Mouse (Mus musculus) embryonic facial prominence, embryonic 12.5 days (tissue): ENCODE data around the gene Gpr137c. TPM values are rescaled to one million over a fixed set of nuclear protein-coding genes. Genes with fewer than 3 reads are reported as not detected.

Experiments used
- ATAC-seq: fragments of 200-750 bp; cut with Nextera tagmentation; 2 replicates; pipeline ENCODE4 v1.8.0; 2017; ENCODE audit not compliant: insufficient number of reproducible peaks, insufficient read depth, low FRiP score, low TSS enrichment
- H3K27ac ChIP-seq: fragments of 300-500 bp; sonication (generic); 2 replicates; pipeline ENCODE4 v1.5.1; 2016; ENCODE audit warnings: mild to moderate bottlenecking
- H3K27me3 ChIP-seq: fragments of 300-500 bp; sonication (generic); 2 replicates; pipeline ENCODE4 v1.6.1; 2016; ENCODE audit warnings: mild to moderate bottlenecking, moderate library complexity
- H3K36me3 ChIP-seq: fragments of 300-500 bp; sonication (generic); 2 replicates; pipeline ENCODE4 v1.6.1; 2016; ENCODE audit warnings: mild to moderate bottlenecking
- H3K4me1 ChIP-seq: fragments of 300-500 bp; sonication (generic); 2 replicates; pipeline ENCODE4 v1.6.1; 2016
- H3K4me2 ChIP-seq: fragments of 300-500 bp; sonication (generic); replicated peaks from 2 replicates; pipeline ENCODE4 v1.6.1; 2016; ENCODE audit warnings: mild to moderate bottlenecking, moderate library complexity
- H3K4me3 ChIP-seq: fragments of 300-500 bp; sonication (generic); 2 replicates; pipeline ENCODE4 v1.5.1; 2016; ENCODE audit warnings: mild to moderate bottlenecking
- H3K9ac ChIP-seq: fragments of 300-500 bp; sonication (generic); 2 replicates; pipeline ENCODE4 v1.6.1; 2016; ENCODE audit warnings: mild to moderate bottlenecking, moderate library complexity
- H3K9me3 ChIP-seq: fragments of 300-500 bp; sonication (generic); 2 replicates; pipeline ENCODE4 v1.6.1; 2016; ENCODE audit warnings: mild to moderate bottlenecking, moderate library complexity
- WGBS: fragments of 180-500 bp; shearing (Covaris S2); methylation state at CpG from one replicate; pipeline ENCODE4 v1.1.7; 2016; 5-methylcytosine and 5-hydroxymethylcytosine counted together
- polyA plus RNA-seq: library from polyadenylated mRNA; unstranded; fragments of >200 nt; fragmentation: Nextera tagmentation; extraction: Ambion mirVana; gene quantifications from 2 replicates; pipeline ENCODE4 v1.2.1, GENCODE M21; 2016

The Gpr137c gene
- 5.5 and 5.8 TPM in 2 replicates for polyA plus RNA-seq

DNA sequence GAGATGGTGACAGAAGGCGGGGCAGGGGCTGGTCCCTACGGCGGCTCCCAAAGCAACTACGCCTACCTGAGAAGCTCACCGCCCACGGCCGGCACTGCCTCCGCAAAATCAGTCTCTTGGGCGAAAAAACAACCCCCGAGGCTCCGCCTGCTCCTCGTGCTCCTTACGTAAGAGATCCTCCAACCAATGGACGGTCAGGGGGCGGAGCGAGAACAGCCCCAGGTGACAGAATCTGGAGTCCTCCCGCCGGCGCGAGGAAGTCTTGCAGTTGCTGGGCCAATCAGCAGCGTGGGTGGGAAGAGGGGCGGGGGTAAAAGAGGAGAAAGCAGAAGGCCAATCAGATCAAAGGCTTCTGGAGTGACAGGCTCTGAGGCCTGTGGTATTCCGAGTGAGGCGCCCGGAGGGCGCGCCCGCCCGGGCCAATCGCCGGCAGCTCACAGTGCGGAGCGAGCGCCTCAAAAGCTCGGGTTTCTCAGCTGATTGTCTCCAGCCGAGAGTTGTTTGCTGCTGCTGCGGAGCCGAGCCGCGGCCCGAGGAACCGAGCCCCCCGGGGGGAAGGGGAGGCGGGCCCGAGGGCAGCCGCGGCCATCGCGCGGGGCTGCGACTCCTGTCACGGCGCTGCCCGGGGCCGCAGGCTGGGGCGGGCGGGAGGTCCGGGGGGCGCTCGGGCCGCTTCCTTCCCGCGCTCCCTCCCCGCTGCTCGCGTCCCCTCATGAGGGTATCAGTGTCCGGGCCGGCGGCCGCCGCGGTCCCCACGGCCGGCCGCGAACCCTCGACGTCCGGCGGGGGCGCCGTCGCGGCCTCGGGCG is at the start of gene Gpr137c:
Gpr137c (plus strand) TSS at position 437 of the 809 bp plus-strand sequence.
- Histone ChIP-seq H3K27me3 (no peaks in the 10 kb centered on the region), H3K4me1 (peaks cover 6% of the 10 kb centered on the region; the same call in 1 of the 2 replicates), H3K27ac (peak within 1 kb of the TSS; percentile 94), H3K4me3 (peak within 1 kb of the TSS; percentile 71), H3K4me2 (peak within 1 kb of the TSS; percentile 88), H3K36me3 (no peaks in the 10 kb centered on the region), H3K9ac (peak within 1 kb of the TSS; percentile 87), H3K9me3 (no peaks in the 10 kb centered on the region)
- WGBS: under 1% methylated on average over 75 of the region's 86 CpGs
- peak; percentile 100 for ATAC-seq

DNA sequence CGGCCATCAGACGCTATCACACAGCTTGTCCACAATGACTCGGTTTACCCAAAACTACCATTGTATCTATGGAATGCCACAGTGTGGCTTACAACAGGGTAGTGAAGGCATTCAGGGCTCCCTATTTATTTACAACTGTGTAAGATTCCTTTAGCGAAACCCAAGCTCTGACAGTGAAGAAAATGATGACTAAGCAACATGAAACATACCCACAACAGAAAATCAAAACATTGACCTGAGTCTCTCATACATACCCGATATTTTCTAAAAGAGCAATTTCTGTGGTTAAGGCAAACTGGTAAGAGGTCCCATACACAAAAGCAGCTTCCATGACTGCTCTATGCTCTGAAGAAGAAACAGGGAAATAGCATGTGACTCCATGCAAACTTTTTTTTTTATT is 47.3 kb upstream of the Gpr137c start:
- H3K4me1 ChIP-seq: 0 out of 2 replicates have a peak, but pooled peaks cover 8% of the 10 kb centered on the region
- no peaks in the 10 kb centered on the region for H3K27me3 ChIP-seq
- no peak overlapping the region for H3K27ac ChIP-seq
- no peak overlapping the region for H3K4me3 ChIP-seq
- ATAC-seq: no peak
- no peak overlapping the region for H3K4me2 ChIP-seq
- no peaks in the 10 kb centered on the region for H3K9me3 ChIP-seq
- 96% methylated on average over 5 of the region's 5 CpGs for WGBS
- H3K9ac ChIP-seq: no peak overlapping the region
- H3K36me3 ChIP-seq: no peaks in the 10 kb centered on the region

GRCm38 (mm10) chr14:45175012-45175740 is 44.3 kb upstream of the Gpr137c start:
- H3K9ac ChIP-seq: no peak overlapping the region
- no peaks in the 10 kb centered on the region for H3K9me3 ChIP-seq
- ATAC-seq: no peak
- H3K4me2 ChIP-seq: no peak overlapping the region
- WGBS: 84% methylated on average over 14 of the region's 14 CpGs
- no peak overlapping the region for H3K4me3 ChIP-seq
- H3K36me3 ChIP-seq: no peaks in the 10 kb centered on the region
- no peak overlapping the region for H3K27ac ChIP-seq
- no peaks in the 10 kb centered on the region for H3K27me3 ChIP-seq
- 0 out of 2 replicates have a peak, but pooled peaks cover 8% of the 10 kb centered on the region for H3K4me1 ChIP-seq

GRCm38 (mm10) chr14:45179186-45179585 is 40.3 kb upstream of the Gpr137c start:
- 0 out of 2 replicates have a peak, but pooled peaks cover 8% of the 10 kb centered on the region for H3K4me1 ChIP-seq
- H3K9ac ChIP-seq: no peak overlapping the region
- 69% methylated on average over 2 of the region's 2 CpGs for WGBS
- H3K36me3 ChIP-seq: no peaks in the 10 kb centered on the region
- no peaks in the 10 kb centered on the region for H3K27me3 ChIP-seq
- H3K27ac ChIP-seq: no peak overlapping the region
- H3K4me3 ChIP-seq: no peak overlapping the region
- no peak for ATAC-seq
- H3K9me3 ChIP-seq: no peaks in the 10 kb centered on the region
- H3K4me2 ChIP-seq: no peak overlapping the region

DNA sequence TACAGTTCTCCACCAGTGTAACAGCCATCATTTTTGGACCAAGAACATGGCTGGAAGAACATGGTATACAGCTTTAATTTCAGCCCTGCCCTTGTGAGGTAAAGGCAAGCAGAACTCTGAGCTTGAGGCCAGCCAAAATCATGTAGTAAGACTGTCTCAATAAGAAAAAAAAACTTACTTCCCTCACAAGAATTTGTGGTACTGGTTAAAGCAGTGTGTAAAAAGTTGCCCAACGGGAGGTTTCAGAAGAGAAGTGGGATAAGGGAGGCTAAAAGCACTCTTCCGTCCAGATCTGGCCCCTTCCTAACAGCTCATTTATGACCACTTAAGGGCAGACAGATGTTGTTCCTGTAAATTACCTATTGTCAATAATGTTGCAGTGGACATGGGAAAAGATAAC is 39.9 kb upstream of the Gpr137c start:
- WGBS: 89% methylated on average over 2 of the region's 2 CpGs
- Histone ChIP-seq H3K27me3 (no peaks in the 10 kb centered on the region), H3K36me3 (no peaks in the 10 kb centered on the region), H3K4me3 (no peak overlapping the region), H3K4me1 (0 out of 2 replicates have a peak, but pooled peaks cover 8% of the 10 kb centered on the region), H3K27ac (no peak overlapping the region), H3K4me2 (no peak overlapping the region), H3K9ac (no peak overlapping the region), H3K9me3 (no peaks in the 10 kb centered on the region)
- no peak for ATAC-seq

GRCm38 (mm10) chr14:45181611-45182010 is 37.9 kb upstream of the Gpr137c start:
- no peaks in the 10 kb centered on the region for H3K36me3 ChIP-seq
- WGBS: 79% methylated on average over 4 of the region's 4 CpGs
- H3K27ac ChIP-seq: no peak overlapping the region
- H3K4me1 ChIP-seq: no peaks in the 10 kb centered on the region
- no peak overlapping the region for H3K9ac ChIP-seq
- H3K4me3 ChIP-seq: no peak overlapping the region
- H3K27me3 ChIP-seq: no peaks in the 10 kb centered on the region
- ATAC-seq: no peak
- H3K9me3 ChIP-seq: no peaks in the 10 kb centered on the region
- no peak overlapping the region for H3K4me2 ChIP-seq

- Histone ChIP-seq H3K27me3 (no peaks in the 10 kb centered on the region), H3K4me1 (no peaks in the 10 kb centered on the region), H3K36me3 (no peaks in the 10 kb centered on the region), H3K4me2 (no peak overlapping the region), H3K4me3 (no peak overlapping the region), H3K9ac (no peak overlapping the region), H3K27ac (no peak overlapping the region), H3K9me3 (no peaks in the 10 kb centered on the region)
- no peak for ATAC-seq
- WGBS: 73% methylated on average over 2 of the region's 2 CpGs
These were observed 28.5 kb upstream of the Gpr137c start for GRCm38 (mm10) chr14:45190999-45191398.

DNA sequence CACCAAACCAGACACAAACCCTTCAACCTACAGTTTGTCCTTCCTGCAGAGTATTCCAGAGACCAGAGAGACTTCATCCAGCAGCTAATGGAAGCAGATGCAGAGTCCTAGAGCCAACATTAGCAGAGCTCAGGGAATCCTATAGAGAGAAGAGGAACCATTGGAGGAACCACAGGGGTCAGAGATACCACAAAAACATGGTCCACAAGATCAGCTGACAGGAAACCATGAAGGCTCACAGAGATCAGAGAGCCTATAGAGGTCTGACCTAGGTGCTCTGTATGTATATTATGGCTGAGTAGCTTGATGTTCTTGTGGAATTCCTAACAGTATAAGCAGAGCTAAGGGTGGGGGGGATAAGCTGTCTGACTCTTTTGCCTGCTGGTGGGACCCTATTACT is 18.9 kb upstream of the Gpr137c start:
- ATAC-seq: no peak
- H3K4me1 ChIP-seq: no peaks in the 10 kb centered on the region
- no peak overlapping the region for H3K9ac ChIP-seq
- H3K27ac ChIP-seq: no peak overlapping the region
- H3K4me3 ChIP-seq: no peak overlapping the region
- no peaks in the 10 kb centered on the region for H3K9me3 ChIP-seq
- H3K4me2 ChIP-seq: no peak overlapping the region
- H3K36me3 ChIP-seq: 0 out of 2 replicates have a peak, but pooled peaks cover 8% of the 10 kb centered on the region
- no peaks in the 10 kb centered on the region for H3K27me3 ChIP-seq

- H3K27ac ChIP-seq: no peak overlapping the region
- no peak overlapping the region for H3K4me2 ChIP-seq
- no peaks in the 10 kb centered on the region for H3K27me3 ChIP-seq
- no peaks in the 10 kb centered on the region for H3K36me3 ChIP-seq
- no peaks in the 10 kb centered on the region for H3K9me3 ChIP-seq
- 59% methylated on average over 4 of the region's 4 CpGs for WGBS
- ATAC-seq: no peak
- no peak overlapping the region for H3K4me3 ChIP-seq
- no peaks in the 10 kb centered on the region for H3K4me1 ChIP-seq
- no peak overlapping the region for H3K9ac ChIP-seq
These were observed 8.8 kb upstream of the Gpr137c start for GRCm38 (mm10) chr14:45210683-45211082.

- WGBS: 85% methylated on average over 1 of the region's 1 CpGs
- ATAC-seq: no peak
These were observed 8.1 kb upstream of the Gpr137c start for GRCm38 (mm10) chr14:45211431-45211830.

GRCm38 (mm10) chr14:45216711-45217340 is 2.7 kb upstream of the Gpr137c start:
- H3K27me3 ChIP-seq: no peaks in the 10 kb centered on the region
- no peak overlapping the region for H3K4me3 ChIP-seq
- peaks cover 6% of the 10 kb centered on the region; the same call in 1 of the 2 replicates for H3K4me1 ChIP-seq
- no peaks in the 10 kb centered on the region for H3K36me3 ChIP-seq
- H3K4me2 ChIP-seq: no peak overlapping the region
- ATAC-seq: no peak
- no peak overlapping the region for H3K9ac ChIP-seq
- H3K9me3 ChIP-seq: no peaks in the 10 kb centered on the region
- WGBS: 94% methylated on average over 9 of the region's 9 CpGs
- H3K27ac ChIP-seq: no peak overlapping the region

More at GRCm38 (mm10) chr14:45211431-45211830, 8.1 kb upstream of the Gpr137c start:
- no peaks in the 10 kb centered on the region for H3K36me3 ChIP-seq
- no peaks in the 10 kb centered on the region for H3K9me3 ChIP-seq
- H3K27me3 ChIP-seq: no peaks in the 10 kb centered on the region
- H3K4me2 ChIP-seq: no peak overlapping the region
- H3K4me3 ChIP-seq: no peak overlapping the region
- H3K4me1 ChIP-seq: no peaks in the 10 kb centered on the region
- no peak overlapping the region for H3K27ac ChIP-seq
- no peak overlapping the region for H3K9ac ChIP-seq
